Mouse (Mus musculus) megakaryocyte, embryonic 14.5 days (primary cell): ENCODE measurements around the gene Hipk1. TPM values are rescaled to one million over a fixed set of nuclear protein-coding genes. Genes with fewer than 3 reads are reported as not detected.
A peak's percentile ranks its signal among the peaks of the same experiment; 100 is the strongest.

Experiments used
- H3K27me3 ChIP-seq: replicated peaks from 2 replicates; pipeline ENCODE3; 2012; ENCODE audit warnings: inconsistent platforms
- H3K36me3 ChIP-seq: replicated peaks from 2 replicates; pipeline ENCODE3; 2012; ENCODE audit warnings: low read length, inconsistent platforms, mixed read lengths
- H3K4me1 ChIP-seq: 2 replicates; pipeline ENCODE4 v1.6.1; 2012; ENCODE audit warnings: inconsistent platforms
- H3K4me3 ChIP-seq: replicated peaks from 2 replicates; pipeline ENCODE3; 2012; ENCODE audit warnings: moderate library complexity, mild to moderate bottlenecking, inconsistent platforms
- H3K9me3 ChIP-seq: 2 replicates; pipeline ENCODE4 v1.6.1; 2012; ENCODE audit warnings: inconsistent platforms
- FLI1 ChIP-seq: IDR thresholded peaks from 2 replicates; pipeline ENCODE4 v1.6.1; 2012; ENCODE audit warnings: low read length, inconsistent platforms, mixed read lengths
- GATA1 ChIP-seq: IDR thresholded peaks from 3 replicates; pipeline ENCODE4 v1.6.1; 2012; ENCODE audit warnings: mixed read lengths, low read length, inconsistent platforms, borderline replicate concordance
- polyA plus RNA-seq: library from polyadenylated mRNA; stranded (reverse); fragments of >175 nt; gene quantifications from 2 replicates; pipeline ENCODE4 v1.2.3, GENCODE M21; 2012; ENCODE audit warnings: low replicate concordance; ENCODE audit not compliant: insufficient read depth

Gene Hipk1
- polyA plus RNA-seq, 1 experiment = 23.3 TPM

- H3K9me3 ChIP-seq = no peaks in the 10 kb centered on the region
- no peaks in the 10 kb centered on the region for H3K27me3 ChIP-seq
- peaks cover 87% of the 10 kb centered on the region for H3K4me1 ChIP-seq
- H3K4me3 ChIP-seq = no peak overlapping the region
- no peak for TF ChIP-seq FLI1
- no peak for TF ChIP-seq GATA1
- peaks cover 86% of the 10 kb centered on the region for H3K36me3 ChIP-seq
Measured at GRCm38 (mm10) chr3:103778660-103779059, 12.7 kb downstream of the Hipk1 start.

- Histone ChIP-seq H3K36me3 (peaks cover 88% of the 10 kb centered on the region), H3K27me3 (no peaks in the 10 kb centered on the region), H3K4me1 (peaks cover 87% of the 10 kb centered on the region), H3K4me3 (peak overlapping the region; percentile 59), H3K9me3 (no peaks in the 10 kb centered on the region)
- TF ChIP-seq FLI1 (no peak), GATA1 (no peak)
Measured at GRCm38 (mm10) chr3:103777940-103778339, 13.4 kb downstream of the Hipk1 start.

DNA sequence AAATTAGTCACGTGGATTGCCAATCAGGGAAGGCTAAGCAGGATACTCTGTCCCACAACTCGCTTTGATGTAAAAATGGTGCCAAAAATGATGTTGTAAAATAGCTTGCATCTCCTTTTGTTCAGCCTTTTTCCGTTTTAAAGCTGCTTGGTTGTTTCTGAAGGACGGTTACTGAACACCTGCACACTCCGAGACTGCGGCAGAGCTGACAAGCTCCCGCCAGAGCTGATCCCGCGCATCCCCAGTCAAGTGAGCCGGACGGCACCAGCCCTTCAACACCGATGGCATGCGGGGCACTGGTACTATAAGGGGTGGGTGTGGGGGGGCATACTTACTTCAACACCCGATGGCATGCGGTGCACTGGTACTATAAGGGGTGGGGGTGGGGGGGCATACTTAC, 17.4 kb downstream of the Hipk1 start:
- H3K4me3 ChIP-seq = no peak overlapping the region
- no peaks in the 10 kb centered on the region for H3K27me3 ChIP-seq
- H3K36me3 ChIP-seq = peaks cover 94% of the 10 kb centered on the region
- no peaks in the 10 kb centered on the region for H3K9me3 ChIP-seq
- H3K4me1 ChIP-seq = peaks cover 84% of the 10 kb centered on the region
- TF ChIP-seq FLI1 (no peak), GATA1 (no peak)

DNA sequence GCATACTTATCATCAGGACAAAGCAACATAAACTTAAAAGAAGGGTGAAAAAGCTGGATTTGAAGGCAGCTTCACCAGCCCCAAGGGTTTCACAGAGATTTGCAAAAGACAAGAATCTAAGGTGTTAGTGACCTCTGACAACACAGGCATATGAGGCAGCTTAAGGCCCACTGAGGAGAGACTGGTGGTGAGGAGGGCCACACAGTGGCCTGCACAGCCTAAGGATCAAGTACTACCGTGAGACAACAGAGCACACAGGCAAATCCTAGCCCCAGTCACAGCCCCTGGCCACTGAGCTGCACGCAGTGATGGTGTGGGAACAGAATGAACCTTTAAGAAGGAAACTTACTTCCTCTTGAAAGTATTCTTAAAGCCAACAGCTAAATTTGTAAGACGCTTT, 17.9 kb downstream of the Hipk1 start:
- TF ChIP-seq GATA1 = no peak
- TF ChIP-seq FLI1 = no peak
- H3K4me3 ChIP-seq = peak overlapping the region; percentile 59
- H3K36me3 ChIP-seq = peaks cover 94% of the 10 kb centered on the region
- H3K9me3 ChIP-seq = no peaks in the 10 kb centered on the region
- no peaks in the 10 kb centered on the region for H3K27me3 ChIP-seq
- H3K4me1 ChIP-seq = peaks cover 82% of the 10 kb centered on the region

DNA sequence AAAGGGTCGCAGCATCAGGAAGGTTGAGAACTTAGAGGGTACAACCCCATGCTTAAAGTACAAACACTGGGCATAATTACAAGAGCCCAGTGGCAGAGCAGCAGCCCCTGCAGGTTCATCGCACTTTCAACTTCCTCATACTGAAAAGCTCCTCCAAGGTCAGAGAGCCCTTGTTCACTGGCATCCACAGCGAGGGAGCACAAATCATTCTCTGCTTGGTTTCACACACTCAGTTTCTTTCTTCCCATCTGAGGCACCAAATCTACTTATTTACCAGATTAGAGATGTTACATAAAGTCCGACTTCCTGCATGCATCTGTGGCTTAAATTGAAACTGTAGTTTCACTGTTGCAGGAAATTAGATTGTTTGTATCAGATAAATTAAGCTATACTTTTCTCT, 18.5 kb downstream of the Hipk1 start:
- Histone ChIP-seq H3K4me1 (peaks cover 81% of the 10 kb centered on the region), H3K36me3 (peaks cover 94% of the 10 kb centered on the region), H3K27me3 (no peaks in the 10 kb centered on the region), H3K9me3 (no peaks in the 10 kb centered on the region), H3K4me3 (no peak overlapping the region)
- TF ChIP-seq GATA1 = no peak
- no peak for TF ChIP-seq FLI1

DNA sequence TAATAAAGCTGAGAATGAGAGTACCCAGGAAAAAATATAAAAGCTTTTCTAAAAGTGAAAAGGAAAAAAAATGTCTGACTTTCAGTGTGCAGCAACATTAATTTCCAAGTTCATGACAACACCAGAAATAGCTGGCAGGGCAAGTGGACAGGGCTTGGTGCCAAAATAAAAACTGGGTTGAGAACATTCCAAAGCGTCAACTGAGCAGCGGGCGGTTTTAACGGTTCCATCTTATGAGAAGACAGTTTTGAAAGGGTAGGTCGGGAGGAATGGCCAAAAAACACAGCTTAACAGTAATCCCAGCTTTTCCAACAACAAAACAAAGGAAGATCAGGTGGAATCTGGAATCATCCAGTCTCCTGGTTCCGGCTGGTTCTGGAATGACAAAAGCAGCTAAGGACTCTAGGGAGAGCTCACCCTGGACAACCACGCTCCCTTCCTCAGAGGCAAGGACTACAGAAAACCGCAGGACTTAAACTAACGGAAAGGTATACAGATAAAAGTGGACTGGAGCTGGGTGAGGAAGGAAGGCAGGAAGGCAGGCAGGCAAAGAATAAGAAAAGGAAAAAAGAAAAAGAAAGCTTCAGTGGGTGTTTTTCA, 19.7 kb downstream of the Hipk1 start:
- peak overlapping the region; percentile 14 for H3K4me3 ChIP-seq
- no peaks in the 10 kb centered on the region for H3K27me3 ChIP-seq
- H3K9me3 ChIP-seq = no peaks in the 10 kb centered on the region
- peaks cover 75% of the 10 kb centered on the region for H3K4me1 ChIP-seq
- TF ChIP-seq GATA1 = no peak
- H3K36me3 ChIP-seq = peaks cover 94% of the 10 kb centered on the region

DNA sequence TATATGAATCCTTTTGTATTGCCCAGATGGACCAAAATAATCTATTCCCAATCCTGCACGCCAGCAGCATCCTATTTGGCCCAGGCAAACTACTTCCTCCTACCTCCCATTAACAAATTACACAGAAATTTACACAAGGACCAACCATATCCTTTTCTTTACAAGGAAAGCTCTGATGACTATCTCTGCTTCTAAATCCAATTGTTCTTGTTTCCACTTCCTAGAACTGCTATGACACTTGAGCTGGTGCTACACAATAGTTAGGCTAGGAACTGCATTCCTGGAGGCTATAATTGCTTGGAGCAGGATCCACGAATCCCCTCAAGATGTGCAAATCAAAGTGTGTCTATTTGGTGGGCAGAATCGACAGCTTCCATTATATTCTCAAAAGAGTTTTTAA, 24.6 kb downstream of the Hipk1 start:
- Histone ChIP-seq H3K4me3 (no peak overlapping the region), H3K9me3 (no peaks in the 10 kb centered on the region), H3K36me3 (peaks cover 99% of the 10 kb centered on the region), H3K27me3 (no peaks in the 10 kb centered on the region), H3K4me1 (peaks cover 65% of the 10 kb centered on the region)
- TF ChIP-seq FLI1 (no peak), GATA1 (no peak)

DNA sequence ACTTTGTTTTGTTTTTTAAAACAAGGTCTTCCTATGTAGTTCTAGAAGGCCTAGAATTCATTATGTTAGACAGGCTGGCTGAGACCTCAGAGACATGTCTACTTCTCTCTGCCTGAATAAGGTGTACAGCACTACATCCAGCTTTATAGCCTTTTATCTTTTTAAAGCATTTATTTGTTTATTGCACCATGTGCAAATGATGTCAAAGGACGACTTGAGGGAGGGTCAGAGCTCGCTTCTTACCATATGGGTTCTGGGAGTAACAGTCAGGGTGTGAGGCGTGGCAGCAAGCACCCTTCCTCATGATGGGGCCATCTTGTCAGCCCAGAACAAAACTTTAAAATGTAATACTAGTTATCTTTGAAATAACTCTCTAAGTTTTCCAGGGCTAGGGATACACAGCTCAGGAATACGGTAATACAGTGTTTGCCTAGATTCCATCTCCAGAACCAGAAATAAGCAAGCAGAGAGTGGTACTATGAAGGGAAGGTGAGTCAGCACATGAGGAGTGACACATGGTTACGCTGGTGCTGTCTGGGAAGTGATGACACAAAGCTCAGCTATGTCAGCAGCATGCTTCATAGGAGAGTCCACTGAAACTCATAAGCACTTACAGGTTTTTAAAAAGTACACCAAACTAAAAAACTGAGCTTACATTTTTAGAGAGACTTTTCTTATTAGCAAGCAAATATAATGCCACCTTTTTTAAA, 31.9 kb downstream of the Hipk1 start:
- Histone ChIP-seq H3K4me3 (no peak overlapping the region), H3K4me1 (peaks cover 45% of the 10 kb centered on the region), H3K9me3 (no peaks in the 10 kb centered on the region), H3K27me3 (no peaks in the 10 kb centered on the region), H3K36me3 (peaks cover 97% of the 10 kb centered on the region)
- TF ChIP-seq GATA1 (no peak), FLI1 (no peak)

- H3K4me1 ChIP-seq = peaks cover 38% of the 10 kb centered on the region
- no peak overlapping the region for H3K4me3 ChIP-seq
- H3K27me3 ChIP-seq = no peaks in the 10 kb centered on the region
- H3K36me3 ChIP-seq = peaks cover 97% of the 10 kb centered on the region
- no peaks in the 10 kb centered on the region for H3K9me3 ChIP-seq
- TF ChIP-seq GATA1 (no peak), FLI1 (no peak)
Measured at GRCm38 (mm10) chr3:103758456-103758855, 32.9 kb downstream of the Hipk1 start.

- Histone ChIP-seq H3K27me3 (no peaks in the 10 kb centered on the region), H3K36me3 (peaks cover 97% of the 10 kb centered on the region), H3K9me3 (no peaks in the 10 kb centered on the region), H3K4me1 (peaks cover 34% of the 10 kb centered on the region), H3K4me3 (no peak overlapping the region)
- TF ChIP-seq FLI1 = no peak
- TF ChIP-seq GATA1 = no peak
Measured at GRCm38 (mm10) chr3:103756920-103757319, 34.4 kb downstream of the Hipk1 start.

DNA sequence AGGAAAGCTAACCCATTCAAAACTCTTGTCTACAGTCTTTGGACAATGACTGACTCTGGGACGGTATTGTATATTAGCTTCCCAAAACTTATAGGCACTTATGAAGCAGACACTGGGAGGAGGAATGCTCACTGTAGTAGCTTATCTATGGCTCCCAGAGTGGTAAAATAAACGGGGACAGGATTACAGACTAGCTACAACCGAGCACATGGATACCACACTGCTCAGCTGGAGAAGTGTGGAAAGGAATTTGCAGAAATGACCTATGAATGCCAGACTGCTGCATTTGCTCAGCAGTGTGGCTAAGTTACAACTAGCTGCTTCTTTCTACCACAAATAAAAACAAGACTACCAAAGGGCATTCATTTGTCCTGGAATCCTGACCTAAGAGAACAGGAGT, 36.0 kb downstream of the Hipk1 start:
- no peaks in the 10 kb centered on the region for H3K9me3 ChIP-seq
- peaks cover 100% of the 10 kb centered on the region for H3K36me3 ChIP-seq
- TF ChIP-seq FLI1 = no peak
- TF ChIP-seq GATA1 = no peak

More for the DNA sequence above, 36.0 kb downstream of the Hipk1 start:
- Histone ChIP-seq H3K4me3 (no peak overlapping the region), H3K27me3 (no peaks in the 10 kb centered on the region), H3K4me1 (peaks cover 24% of the 10 kb centered on the region)
